Mouse (Mus musculus): Measurements from ENCODE around the gene Rab20. TPM values are rescaled to one million over a fixed set of nuclear protein-coding genes. Genes with fewer than 3 reads are reported as not detected.

Gene Rab20
- not detected in 2 replicates for polyA plus RNA-seq (2012)

DNA sequence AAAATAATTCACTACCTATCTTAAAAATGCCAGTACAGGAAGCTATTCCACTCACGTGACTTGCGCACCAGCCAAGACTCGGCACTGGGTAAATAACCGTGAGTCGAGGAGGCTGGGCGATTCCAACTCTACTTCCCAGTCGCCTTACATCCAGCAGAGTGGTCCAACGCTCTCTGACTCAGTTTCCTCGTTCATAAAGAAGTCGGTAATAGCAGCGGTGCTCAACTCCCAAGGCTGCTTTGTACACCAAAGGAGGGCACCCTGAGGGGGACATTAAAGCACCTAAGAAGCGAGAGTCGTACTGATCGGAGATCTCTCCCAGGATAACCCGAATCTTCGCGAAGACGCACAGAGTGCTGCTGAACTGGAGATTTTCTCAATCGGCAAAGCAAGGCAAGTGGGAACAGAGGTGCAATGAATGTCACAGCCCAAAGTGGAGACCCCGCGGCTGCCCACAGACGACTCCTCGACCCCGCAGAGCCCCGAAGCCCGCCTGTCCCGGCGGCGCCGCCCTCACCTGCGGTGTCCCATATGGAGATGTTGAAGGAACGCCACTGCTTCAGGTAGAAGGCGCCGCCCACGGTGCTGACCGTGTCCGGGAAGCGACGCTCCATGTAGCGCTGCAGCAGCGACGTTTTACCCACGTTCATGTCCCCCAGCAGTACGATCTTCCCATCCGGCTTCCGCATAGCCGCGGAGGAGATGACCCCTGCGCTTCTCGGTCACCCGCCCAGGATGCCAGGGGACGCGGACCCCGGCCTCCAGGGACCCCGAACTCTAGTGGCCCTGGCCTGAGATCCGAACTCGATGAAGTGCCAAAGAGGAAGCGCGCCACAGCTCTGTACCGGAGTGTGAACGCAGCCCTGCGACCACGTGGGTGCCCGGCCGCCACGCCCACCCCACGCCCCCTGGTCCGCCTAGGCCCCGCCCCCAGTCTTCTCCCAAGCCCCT is at the start of gene Rab20:
Gene Rab20 (minus strand): TSS at position 900 of the 951 bp plus-strand sequence.
- no peak for TF ChIP-seq GATA1 (IDR thresholded peaks at IDR 0.05; ENCODE audit: low read length)

DNA sequence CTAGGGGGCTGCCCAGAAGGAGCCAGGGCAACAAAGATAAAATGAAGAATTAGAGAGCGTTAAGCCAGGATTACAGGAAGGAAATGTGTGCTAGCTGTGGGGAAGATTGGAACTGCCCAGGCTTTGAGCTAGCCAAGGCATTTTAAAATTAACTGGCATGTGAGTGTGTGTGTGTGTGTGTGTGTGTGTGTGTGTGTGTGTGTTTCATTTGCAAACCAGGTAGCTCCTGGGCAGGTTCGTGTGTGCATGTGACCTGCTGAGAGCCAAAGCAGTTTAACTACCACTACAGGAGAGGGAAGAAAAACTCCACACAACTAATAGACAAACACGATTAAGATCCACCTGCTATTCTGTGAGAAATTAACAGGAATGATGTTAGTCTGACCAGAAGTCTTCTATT is 44.8 kb upstream of the Rab20 start:
- TF ChIP-seq GATA1 (IDR thresholded peaks at IDR 0.05; ENCODE audit: low read length) = no peak

DNA sequence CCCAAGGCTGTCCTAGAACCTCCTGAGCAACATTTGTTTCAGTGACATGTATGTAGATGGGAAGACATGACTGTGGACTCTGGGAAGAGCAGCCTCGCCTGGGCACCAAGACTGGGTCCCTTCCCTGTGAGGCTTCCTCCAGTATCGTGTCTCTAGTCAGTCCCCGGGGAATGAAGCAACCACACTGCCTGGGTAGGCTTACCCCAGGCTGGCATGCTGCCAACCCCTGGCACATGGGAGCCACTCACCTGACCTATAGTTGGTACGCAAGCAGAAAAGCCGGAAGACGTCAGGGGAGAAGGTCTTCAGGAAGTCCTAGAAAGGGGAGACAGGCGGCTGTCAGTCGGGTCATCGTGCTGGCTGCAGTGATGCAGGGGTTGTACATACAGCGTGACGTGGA is 40.2 kb upstream of the Rab20 start:
- TF ChIP-seq GATA1 (IDR thresholded peaks at IDR 0.05; ENCODE audit: low read length) = no peak

DNA sequence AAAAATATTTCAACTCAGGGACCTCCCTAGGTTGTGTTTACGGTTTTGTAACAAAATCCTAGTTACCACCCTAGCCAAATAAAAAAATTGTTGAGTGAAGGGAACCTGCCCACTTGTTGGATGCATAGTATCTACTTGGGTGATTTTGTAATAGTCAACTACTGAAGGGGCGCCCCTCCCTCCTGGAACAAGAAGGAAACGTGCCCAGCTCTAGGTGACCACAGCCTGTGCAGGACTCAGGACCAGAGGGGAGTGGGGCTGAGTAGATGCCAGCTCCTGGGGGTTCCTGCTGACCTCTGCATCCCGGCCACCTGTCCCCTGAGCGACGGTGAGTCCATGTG is 39.5 kb upstream of the Rab20 start:
- no peak for TF ChIP-seq GATA1 (IDR thresholded peaks at IDR 0.05; ENCODE audit: low read length)

DNA sequence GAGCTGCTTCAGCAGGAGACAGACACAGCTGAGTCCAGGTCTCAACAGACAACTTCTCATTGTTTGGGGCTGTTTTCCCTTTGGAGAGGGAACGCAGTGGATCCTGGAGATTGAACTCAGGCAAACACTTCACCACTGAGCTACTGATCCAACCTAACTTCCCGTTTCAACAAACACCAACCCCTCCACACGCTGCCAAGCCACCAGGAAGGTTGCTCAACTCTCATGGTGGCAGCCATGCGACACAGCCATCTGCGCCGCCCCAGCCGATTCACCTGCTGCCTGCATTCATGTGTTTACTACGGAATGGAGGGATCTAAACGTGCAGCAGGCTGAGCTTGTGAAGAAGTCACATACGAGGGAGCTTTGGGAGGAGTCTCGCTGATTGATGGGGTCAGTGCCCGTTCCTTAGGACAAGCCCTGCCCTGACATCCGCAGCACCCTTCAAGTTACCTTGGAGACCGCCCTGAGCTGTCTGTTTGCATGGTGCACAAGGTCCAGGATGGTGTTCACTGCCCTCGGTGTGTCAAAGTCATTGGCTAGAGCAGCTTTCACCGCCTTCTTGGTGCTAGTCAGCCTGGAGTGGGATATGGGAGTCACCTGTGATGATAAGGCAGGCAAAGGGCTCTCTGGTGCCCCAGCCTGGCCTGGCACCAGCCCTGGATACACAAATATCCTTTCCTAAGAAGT is 39.0 kb upstream of the Rab20 start:
- TF ChIP-seq GATA1 (IDR thresholded peaks at IDR 0.05; ENCODE audit: low read length) = no peak

DNA sequence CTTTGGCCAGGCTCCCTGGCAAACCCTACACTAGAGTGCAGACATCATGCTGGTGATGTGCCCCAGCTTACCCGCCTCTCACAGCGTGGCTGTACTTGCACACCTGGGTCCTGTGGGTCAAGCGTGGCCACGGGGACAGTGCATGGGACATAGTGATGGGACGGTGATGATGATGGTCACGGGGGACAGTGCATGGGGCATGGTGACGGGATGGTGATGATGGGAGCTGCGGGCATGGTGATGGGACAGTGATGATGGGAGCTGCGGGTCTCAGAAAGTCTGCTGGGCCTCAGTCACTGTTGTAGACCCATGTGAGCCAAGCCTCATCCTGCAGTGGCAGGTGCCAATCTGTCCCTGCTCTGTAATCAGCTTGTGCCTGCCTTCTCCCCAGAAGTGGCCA is 37.8 kb upstream of the Rab20 start:
- no peak for TF ChIP-seq GATA1 (IDR thresholded peaks at IDR 0.05; ENCODE audit: low read length)

DNA sequence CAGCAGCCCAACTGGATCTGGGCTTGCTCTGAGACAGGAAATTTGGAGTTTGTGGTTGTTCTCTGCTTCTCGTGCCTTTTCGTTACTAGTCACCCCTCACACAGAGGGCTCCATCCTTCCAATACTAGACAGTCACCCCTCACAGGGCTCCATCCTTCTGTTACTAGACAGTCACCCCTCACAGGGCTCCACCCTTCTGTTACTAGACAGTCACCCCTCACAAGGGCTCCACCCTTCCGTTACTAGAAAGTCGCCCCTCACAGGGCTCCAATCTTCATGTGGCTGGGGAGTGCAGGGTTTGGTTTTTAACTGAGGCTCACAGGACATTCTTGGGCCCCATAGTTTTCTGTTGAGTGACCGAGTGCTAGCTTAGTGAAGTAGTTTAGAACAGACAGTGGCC is 34.7 kb upstream of the Rab20 start:
- no peak for TF ChIP-seq GATA1 (IDR thresholded peaks at IDR 0.05; ENCODE audit: low read length)

DNA sequence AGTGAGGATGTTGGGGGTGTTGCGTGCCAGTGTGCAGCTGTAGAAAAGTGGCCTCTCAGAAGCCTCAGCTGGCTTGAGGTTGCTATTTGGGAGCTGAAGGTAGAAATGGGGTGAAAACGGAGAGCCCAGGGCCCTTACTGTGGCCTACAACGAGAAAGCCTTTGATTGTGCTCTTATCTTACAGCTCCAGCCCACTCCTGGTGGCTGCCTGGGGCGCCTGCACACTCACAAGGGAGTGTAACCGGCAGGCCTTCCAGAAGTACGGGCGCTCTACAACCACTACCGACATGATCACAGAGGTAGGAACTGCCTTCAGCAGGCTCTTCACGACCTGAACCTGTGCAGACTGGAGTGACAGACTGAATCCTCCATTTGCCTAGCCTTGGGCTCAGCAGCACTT is 34.2 kb upstream of the Rab20 start:
- TF ChIP-seq GATA1 (IDR thresholded peaks at IDR 0.05; ENCODE audit: low read length) = no peak

DNA sequence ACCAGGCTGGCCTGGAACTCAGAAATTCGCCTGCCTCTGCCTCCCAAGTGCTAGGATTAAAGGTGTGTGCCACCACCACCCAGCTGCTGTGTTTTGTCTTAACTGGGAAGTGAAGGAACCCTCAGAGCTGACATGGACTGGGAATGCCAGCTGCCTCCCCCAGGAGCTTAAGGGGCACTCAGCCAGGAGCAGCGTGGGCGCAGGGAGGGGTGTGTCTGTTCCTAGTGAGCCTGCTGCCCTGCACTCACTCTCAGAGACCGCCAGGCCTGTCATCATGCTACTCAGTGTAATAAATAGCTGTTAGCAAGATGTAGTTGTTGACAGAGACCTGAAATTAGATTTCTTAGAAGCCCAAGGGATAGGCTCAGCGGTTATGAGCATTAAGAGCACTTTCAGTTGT is 32.5 kb upstream of the Rab20 start:
- TF ChIP-seq GATA1 (IDR thresholded peaks at IDR 0.05; ENCODE audit: low read length) = no peak

DNA sequence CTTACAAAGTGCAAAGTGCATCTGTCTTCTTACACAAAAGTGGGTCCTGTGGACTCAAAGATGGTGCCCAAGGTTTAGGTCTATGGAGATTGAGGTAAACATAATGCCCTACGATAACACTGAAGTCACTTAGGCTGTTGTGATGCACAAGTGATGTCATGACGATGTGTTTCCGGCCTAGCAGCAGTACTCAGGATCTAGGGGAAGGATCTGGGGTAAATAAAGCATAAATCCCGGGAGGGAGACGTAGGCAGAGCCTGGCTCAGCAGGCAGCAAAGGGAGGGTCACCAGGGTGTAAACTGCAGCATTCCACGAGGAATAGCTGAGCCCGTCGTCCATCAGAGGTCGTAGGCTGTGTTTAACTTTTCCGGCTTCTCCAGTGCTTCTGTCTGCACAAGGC is 30.4 kb upstream of the Rab20 start:
- TF ChIP-seq GATA1 (IDR thresholded peaks at IDR 0.05; ENCODE audit: low read length) = no peak

DNA sequence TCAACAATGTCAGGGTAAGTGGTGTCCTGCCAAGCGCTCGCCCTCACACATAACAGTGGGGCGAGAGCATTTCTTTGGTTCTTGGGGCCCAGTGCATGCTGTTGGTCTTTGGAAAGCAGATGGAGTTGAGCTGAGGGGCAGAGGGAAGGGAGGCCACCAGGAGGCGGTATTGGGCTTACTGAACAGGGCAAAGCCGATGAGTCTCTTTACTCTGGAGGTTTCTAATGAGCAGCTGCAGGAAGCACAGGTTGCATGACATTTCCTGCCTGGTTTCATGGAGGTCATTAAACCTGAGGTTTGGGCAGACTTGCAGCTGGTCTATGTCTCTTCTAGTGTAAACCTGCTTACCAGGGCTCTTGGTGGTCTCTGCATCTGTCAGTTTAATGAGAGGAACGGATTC is 28.3 kb upstream of the Rab20 start:
- no peak for TF ChIP-seq GATA1 (IDR thresholded peaks at IDR 0.05; ENCODE audit: low read length)

DNA sequence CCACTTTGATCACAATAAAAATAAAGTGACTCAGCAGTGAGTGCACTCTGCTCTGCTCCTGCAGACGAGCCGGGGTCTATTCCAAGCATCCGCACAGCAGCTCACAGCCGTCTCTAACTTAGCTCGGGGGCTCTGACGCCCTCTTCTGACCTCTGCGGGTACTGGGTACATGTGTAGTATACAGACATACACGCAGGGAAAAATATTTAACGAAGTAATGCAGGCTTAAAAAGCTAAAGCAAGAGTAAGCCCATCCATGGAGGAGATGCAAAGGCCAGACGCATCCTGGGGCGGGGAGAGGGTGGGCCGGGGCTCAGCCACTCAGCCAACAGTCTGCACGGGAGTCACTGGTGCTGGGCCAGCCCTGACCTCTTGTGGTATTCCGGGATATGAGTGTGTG is 27.6 kb upstream of the Rab20 start:
- no peak for TF ChIP-seq GATA1 (IDR thresholded peaks at IDR 0.05; ENCODE audit: low read length)

DNA sequence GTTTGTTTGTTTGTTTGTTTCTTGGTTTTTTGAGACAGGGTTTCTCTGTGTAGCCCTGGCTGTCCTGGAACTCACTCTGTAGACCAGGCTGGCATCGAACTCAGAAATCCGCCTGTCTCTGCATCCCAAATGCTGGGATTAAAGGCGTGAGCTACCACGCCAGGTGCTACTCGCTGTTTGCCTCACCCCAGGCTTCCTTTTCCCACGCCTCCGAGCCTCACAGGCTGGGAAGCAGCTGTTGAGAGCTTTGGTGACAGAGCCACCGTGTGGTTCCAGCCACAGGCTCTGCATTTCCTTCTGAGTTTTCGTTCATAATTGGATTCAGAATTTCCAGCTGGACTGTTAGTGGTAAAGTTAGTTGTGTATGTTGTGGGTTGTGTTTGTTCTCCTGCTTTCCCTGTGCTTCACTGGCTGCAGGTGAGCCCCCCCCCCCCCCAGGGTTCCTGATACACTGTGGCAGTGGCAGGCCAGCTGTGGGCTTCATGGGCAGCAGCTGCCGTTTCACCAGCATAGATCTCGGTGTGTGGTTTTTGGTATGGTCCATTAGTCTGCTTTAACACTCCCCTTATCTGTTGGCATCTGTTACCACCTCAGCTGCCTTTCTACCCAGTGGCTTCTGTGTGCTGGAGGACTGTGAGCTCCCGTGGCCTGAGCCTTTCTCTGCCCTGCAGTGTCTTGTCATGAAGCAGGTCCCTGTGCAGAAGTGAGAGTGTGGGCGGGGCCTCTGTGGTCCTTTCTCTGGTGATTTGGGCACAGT is 25.1 kb upstream of the Rab20 start:
- TF ChIP-seq GATA1 (IDR thresholded peaks at IDR 0.05; ENCODE audit: low read length) = no peak

DNA sequence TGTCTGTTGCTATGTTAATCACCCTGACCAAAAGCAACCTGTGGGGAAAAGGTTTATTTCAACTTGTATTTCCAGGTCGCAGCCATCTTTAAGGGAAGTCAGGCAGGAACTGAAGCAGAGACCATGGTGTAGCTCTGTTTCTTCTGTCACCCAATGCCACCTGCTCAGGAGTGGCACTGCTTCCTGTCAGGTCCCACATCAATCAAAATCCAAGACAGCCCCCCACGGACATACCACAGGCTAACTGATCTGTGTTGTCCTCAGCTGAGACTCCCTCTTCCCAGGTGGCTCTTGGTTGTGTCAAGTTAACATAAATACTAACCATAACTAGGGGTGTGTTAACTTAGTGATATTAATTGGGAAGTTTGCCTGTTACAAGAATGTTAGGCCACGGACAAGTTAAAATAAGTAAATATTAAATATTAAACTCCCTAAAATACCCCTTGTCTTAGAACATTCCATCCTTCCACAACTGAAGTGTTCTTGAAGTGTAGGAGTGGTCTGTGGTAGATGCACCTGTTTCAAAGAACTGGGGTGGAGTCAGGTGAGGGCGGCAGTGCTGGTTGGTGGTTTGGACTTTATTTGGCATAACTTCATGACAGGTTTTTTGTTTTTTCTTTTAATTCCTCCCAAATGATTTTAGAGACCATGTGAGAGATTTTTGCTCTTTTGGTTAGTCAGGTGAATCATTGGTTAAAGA is 20.4 kb upstream of the Rab20 start:
- TF ChIP-seq GATA1 (IDR thresholded peaks at IDR 0.05; ENCODE audit: low read length) = no peak

DNA sequence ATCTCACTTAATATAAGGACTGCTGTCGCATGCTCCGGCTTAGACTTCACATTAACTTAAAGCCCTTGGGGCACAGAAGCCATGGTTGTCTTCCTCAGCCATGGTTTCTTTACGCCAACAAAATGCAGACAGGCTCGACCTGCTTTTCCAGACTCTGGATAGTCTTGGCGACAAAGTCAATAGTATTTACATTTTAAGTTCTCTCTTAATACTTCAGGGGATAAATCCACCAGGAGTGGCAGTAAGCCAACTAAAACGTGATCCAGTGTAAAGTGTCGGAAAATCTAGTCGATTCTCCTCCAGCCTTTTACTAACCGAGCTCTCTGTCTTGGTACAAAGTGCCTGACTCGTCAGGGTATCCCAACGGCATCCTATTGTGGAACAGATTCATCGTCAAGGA is 19.8 kb upstream of the Rab20 start:
- no peak for TF ChIP-seq GATA1 (IDR thresholded peaks at IDR 0.05; ENCODE audit: low read length)

Measured in G1E-ER4 (cell line).